Mouse (Mus musculus) liver, embryonic 14 days (tissue): ENCODE measurements around the gene Tmsb10. TPM values are rescaled to one million over a fixed set of nuclear protein-coding genes. Genes with fewer than 3 reads are reported as not detected.

ENCODE experiments used
- polyA plus RNA-seq: library from polyadenylated mRNA; depleted of rRNA; stranded (reverse); fragments of >200 nt; gene quantifications from 2 replicates; pipeline ENCODE4 v1.2.3, GENCODE M21; 2012; rRNA removed

The Tmsb10 gene
- 155 and 169 TPM in 2 replicates for polyA plus RNA-seq

GRCm38 (mm10) chr6:72958662-72959071 is at the start of gene Tmsb10:
Gene Tmsb10, minus strand, starts transcription at chr6:72958748.

Other genes with a start within 250 kb of the Tmsb10 start
- gene Tcf7l1, start 169.5 kb downstream of the Tmsb10 start, polyA plus RNA-seq: 2.5 and 2.8 TPM in 2 replicates
- gene Kcmf1, start 58.8 kb downstream of the Tmsb10 start, polyA plus RNA-seq: 24.2 and 27.6 TPM in 2 replicates